Mouse (Mus musculus): ENCODE results near the gene Mdc1. TPM values are rescaled to one million over a fixed set of nuclear protein-coding genes. Genes with fewer than 3 reads are reported as not detected.

The Mdc1 gene
- polyA plus RNA-seq, 1 experiment from 2014 or later: 8.5 TPM

GRCm38 (mm10) chr17:35896781-35897643 lies 55.7 kb downstream of the Mdc1 start, which contains the start of gene 2310061I04Rik:
TSS of gene 2310061I04Rik (minus strand) at chr17:35897431.
- Histone ChIP-seq H3K4me2 (peak within 1 kb of the TSS; percentile 98), H3K4me1 (replicated peaks) (peaks cover 45% of the 10 kb centered on the region), H3K36me3 (replicated peaks) (peaks cover 26% of the 10 kb centered on the region), H3K9me3 (replicated peaks) (no peaks in the 10 kb centered on the region), H3K27ac (replicated peaks) (peak within 1 kb of the TSS; percentile 86), H3K27me3 (no peaks in the 10 kb centered on the region), H3K9ac (peak within 1 kb of the TSS; percentile 93), H3K4me3 (replicated peaks) (peak within 1 kb of the TSS; percentile 95)
- ATAC-seq (ENCODE audit: insufficient read depth): peak; percentile 88
- WGBS (ENCODE audit: insufficient replicate concordance): under 1% methylated on average over 86 of the region's 86 CpGs

DNA sequence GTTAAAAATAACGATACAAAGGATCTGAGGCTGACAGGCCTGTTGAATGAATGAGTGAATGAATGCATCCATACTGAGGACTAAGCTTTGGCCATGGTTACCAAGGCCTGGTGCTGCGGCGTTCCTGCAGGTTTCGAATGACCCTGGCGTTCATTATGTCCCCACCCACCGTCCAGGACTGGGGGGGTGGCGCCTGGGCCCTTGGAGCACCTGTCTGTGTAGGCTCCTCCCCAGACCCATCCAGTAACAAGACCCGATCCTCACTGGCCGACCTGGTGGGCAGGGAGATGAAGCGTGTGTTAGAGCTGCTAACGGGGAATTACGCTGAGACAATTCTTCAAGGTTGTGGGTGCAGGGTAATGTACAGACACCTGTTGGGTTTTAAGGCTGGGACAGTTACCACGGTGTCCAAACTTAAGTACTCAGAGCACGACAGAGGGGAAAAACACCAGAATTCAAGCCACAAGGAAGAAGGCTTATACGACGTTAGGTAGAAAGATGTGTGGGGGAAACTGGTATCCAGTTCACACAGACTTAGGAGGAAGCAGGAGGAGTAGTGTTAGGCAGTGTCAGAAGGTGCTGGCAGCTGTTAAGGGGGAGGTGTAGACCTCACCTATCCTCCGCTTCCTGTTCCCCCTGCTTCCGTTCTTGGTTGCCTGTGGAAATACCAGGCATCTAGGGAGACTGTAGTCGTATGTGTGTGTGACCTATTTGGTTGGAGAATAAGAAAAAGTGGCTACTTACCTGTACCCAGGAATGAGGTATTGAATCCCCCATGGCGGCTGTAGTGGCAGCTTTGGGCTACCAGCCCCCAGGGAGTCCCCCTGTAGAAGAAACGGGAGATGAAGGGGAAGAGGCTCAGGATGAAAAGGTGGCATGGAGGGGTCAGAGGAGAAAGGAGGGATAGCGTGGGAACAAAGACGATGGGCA lies 56.6 kb downstream of the Mdc1 start:
- H3K9me3 ChIP-seq (replicated peaks): no peaks in the 10 kb centered on the region
- H3K27ac ChIP-seq (replicated peaks): peak overlapping the region; percentile 86
- ATAC-seq (ENCODE audit: insufficient read depth): peak; percentile 48
- H3K36me3 ChIP-seq (replicated peaks): peaks cover 17% of the 10 kb centered on the region
- peak overlapping the region; percentile 93 for H3K9ac ChIP-seq
- WGBS (ENCODE audit: insufficient replicate concordance): 33% methylated on average over 23 of the region's 23 CpGs
- peaks cover 45% of the 10 kb centered on the region for H3K4me1 ChIP-seq (replicated peaks)
- peak overlapping the region; percentile 98 for H3K4me2 ChIP-seq
- H3K27me3 ChIP-seq: no peaks in the 10 kb centered on the region
- peak overlapping the region; percentile 95 for H3K4me3 ChIP-seq (replicated peaks)

DNA sequence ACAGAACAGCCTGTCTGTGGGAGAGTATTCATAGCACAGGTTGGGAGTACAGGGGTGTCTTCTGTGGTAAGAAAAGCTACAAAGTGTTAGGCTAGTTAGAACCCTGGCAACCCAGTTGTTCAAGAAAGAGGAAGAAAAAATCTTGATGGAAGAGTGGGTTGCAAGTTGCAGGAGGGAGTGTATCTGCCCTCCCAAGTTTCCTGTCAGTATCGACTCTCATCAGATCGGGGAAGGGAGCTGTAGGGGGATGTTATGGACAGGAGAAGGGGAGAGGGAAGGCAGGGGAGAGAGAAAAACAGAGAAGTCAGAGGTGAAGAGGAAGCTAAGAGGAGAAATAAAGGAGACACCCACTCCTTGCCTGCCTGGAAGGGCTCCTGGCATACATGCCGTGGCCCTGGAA lies 59.3 kb downstream of the Mdc1 start:
- Histone ChIP-seq H3K36me3 (replicated peaks) (peaks cover 10% of the 10 kb centered on the region; the same call in 1 of the 2 replicates), H3K4me2 (no peak overlapping the region), H3K27me3 (no peaks in the 10 kb centered on the region), H3K4me1 (replicated peaks) (peaks cover 50% of the 10 kb centered on the region), H3K9ac (no peak overlapping the region), H3K4me3 (replicated peaks) (no peak overlapping the region), H3K27ac (replicated peaks) (no peak overlapping the region; the same call in 1 of the 2 replicates), H3K9me3 (replicated peaks) (no peaks in the 10 kb centered on the region)
- WGBS (ENCODE audit: insufficient replicate concordance): 22% methylated on average over 3 of the region's 3 CpGs
- no peak for ATAC-seq (ENCODE audit: insufficient read depth)

- Histone ChIP-seq H3K9ac (no peak overlapping the region), H3K36me3 (replicated peaks) (peaks cover 29% of the 10 kb centered on the region), H3K4me2 (no peak overlapping the region), H3K4me3 (replicated peaks) (no peak overlapping the region), H3K4me1 (replicated peaks) (peaks cover 31% of the 10 kb centered on the region), H3K27ac (replicated peaks) (no peak overlapping the region), H3K9me3 (replicated peaks) (no peaks in the 10 kb centered on the region), H3K27me3 (no peaks in the 10 kb centered on the region)
- ATAC-seq (ENCODE audit: insufficient read depth): no peak
- WGBS (ENCODE audit: insufficient replicate concordance): 61% methylated on average over 9 of the region's 9 CpGs
These were observed 62.2 kb downstream of the Mdc1 start for GRCm38 (mm10) chr17:35903343-35903991.

DNA sequence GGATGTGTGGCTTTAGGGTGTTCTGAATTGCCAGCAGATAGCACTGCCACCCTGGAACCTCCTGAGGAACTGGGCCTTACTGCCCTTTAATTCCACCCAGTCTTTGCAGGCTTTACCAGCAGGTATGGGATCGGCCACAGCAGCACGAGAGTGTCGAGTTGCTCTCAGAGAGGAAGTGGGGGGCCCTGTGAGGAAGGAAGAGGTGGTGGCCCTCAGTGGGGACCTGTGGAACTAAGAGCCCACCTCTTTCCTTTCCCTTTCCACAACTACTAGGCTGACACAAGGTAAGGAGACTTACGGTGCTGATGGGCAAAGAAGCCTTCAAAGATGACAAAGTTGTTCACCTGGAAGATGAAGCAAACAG lies 62.7 kb downstream of the Mdc1 start:
- Histone ChIP-seq H3K4me1 (replicated peaks) (peaks cover 36% of the 10 kb centered on the region), H3K9me3 (replicated peaks) (no peaks in the 10 kb centered on the region), H3K27ac (replicated peaks) (0 out of 2 replicates have a peak overlapping the region, but pooled peaks have one; percentile 24), H3K4me3 (replicated peaks) (no peak overlapping the region), H3K9ac (no peak overlapping the region), H3K36me3 (replicated peaks) (peaks cover 29% of the 10 kb centered on the region), H3K4me2 (no peak overlapping the region), H3K27me3 (no peaks in the 10 kb centered on the region)
- 37% methylated on average over 4 of the region's 4 CpGs for WGBS (ENCODE audit: insufficient replicate concordance)
- no peak for ATAC-seq (ENCODE audit: insufficient read depth)

DNA sequence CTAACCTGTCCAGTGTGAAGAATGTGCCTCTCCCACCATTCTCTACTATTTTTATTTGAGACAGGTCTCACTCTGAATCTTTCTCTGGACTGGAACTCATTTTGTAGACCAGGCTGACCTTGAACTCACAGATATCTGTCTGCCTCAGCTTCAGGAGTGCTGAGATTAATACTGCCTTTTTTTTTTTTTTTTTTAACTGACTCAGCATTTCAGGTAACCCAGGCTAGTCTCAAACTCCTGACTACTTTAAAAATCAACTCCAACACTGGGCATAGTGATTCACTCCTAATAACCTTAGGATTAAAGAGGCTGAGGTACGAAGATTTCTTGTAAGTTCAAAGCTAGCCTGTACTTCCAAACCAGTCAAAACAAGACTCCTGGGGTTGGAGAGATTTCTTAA lies 64.3 kb downstream of the Mdc1 start:
- Histone ChIP-seq H3K9me3 (replicated peaks) (no peaks in the 10 kb centered on the region), H3K27ac (replicated peaks) (no peak overlapping the region), H3K27me3 (no peaks in the 10 kb centered on the region), H3K4me2 (no peak overlapping the region), H3K9ac (no peak overlapping the region), H3K4me1 (replicated peaks) (peaks cover 41% of the 10 kb centered on the region), H3K4me3 (replicated peaks) (no peak overlapping the region), H3K36me3 (replicated peaks) (peaks cover 29% of the 10 kb centered on the region)
- 77% methylated on average over 1 of the region's 1 CpGs for WGBS (ENCODE audit: insufficient replicate concordance)
- ATAC-seq (ENCODE audit: insufficient read depth): no peak

DNA sequence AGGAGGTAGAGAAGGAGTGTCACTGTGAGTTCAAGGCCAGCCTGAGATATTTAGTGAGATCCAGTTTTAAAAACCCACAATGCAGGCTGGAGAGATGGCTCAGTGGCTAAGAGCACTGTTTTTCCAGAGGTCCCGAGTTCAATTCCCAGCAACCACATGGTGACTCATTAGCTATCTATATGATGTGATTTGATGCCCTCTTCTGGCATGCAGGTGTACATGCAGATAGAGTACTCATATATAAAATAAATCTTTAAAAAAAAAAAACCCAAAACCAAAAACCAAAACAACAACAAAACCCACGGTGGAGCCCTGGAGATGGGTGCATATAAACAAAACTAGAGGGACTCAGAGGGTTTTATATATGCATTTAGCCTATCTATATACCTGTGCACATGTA lies 66.3 kb downstream of the Mdc1 start:
- ATAC-seq (ENCODE audit: insufficient read depth): no peak
- H3K4me1 ChIP-seq (replicated peaks): peaks cover 48% of the 10 kb centered on the region
- no peaks in the 10 kb centered on the region for H3K27me3 ChIP-seq
- H3K9me3 ChIP-seq (replicated peaks): no peaks in the 10 kb centered on the region
- no peak overlapping the region for H3K4me3 ChIP-seq (replicated peaks)
- H3K9ac ChIP-seq: no peak overlapping the region
- no peak overlapping the region for H3K4me2 ChIP-seq
- H3K36me3 ChIP-seq (replicated peaks): peaks cover 48% of the 10 kb centered on the region
- no peak overlapping the region for H3K27ac ChIP-seq (replicated peaks)
- 49% methylated on average over 2 of the region's 2 CpGs for WGBS (ENCODE audit: insufficient replicate concordance)

Small RNA genes lying within 50 kb of the gene (microRNA-seq; reads per million reads assigned to microRNA genes)
- 2.3 reads per million for gene Gm28033

Other genes with a start within 250 kb of the Mdc1 start
- not detected in 2 replicates for gene Sfta2, start 240.0 kb upstream of the Mdc1 start, polyA plus RNA-seq (2015; fragmentation: Nextera tagmentation; extraction: Ambion mirVana)
- not detected in 2 replicates for gene Gm9573, start 214.9 kb upstream of the Mdc1 start, polyA plus RNA-seq (2015; fragmentation: Nextera tagmentation; extraction: Ambion mirVana)
- gene Mucl3, start 197.8 kb upstream of the Mdc1 start, polyA plus RNA-seq (2015; fragmentation: Nextera tagmentation; extraction: Ambion mirVana): 0.03 and 0.05 TPM in 2 replicates
- gene Vars2, start 173.9 kb upstream of the Mdc1 start, polyA plus RNA-seq (2015; fragmentation: Nextera tagmentation; extraction: Ambion mirVana): 6.1 and 6.5 TPM in 2 replicates
- gene Gtf2h4, start 167.8 kb upstream of the Mdc1 start, polyA plus RNA-seq (2015; fragmentation: Nextera tagmentation; extraction: Ambion mirVana): 21.7 and 25.5 TPM in 2 replicates
- 2.6 and 3.4 TPM in 2 replicates for gene Ddr1, start 136.9 kb upstream of the Mdc1 start, polyA plus RNA-seq (2015; fragmentation: Nextera tagmentation; extraction: Ambion mirVana)
- 22.9 and 23.7 TPM in 2 replicates for gene Ier3, start 19.8 kb upstream of the Mdc1 start, polyA plus RNA-seq (2015; fragmentation: Nextera tagmentation; extraction: Ambion mirVana)
- gene Flot1, start 18.3 kb upstream of the Mdc1 start, polyA plus RNA-seq (2015; fragmentation: Nextera tagmentation; extraction: Ambion mirVana): 33.7 and 42.4 TPM in 2 replicates
- 379 and 391 TPM in 2 replicates for gene Tubb5, start 3.2 kb upstream of the Mdc1 start, polyA plus RNA-seq (2015; fragmentation: Nextera tagmentation; extraction: Ambion mirVana)
- 22.0 and 22.5 TPM in 2 replicates for gene Nrm, start 19.8 kb downstream of the Mdc1 start, polyA plus RNA-seq (2015; fragmentation: Nextera tagmentation; extraction: Ambion mirVana)
- 12.4 and 12.8 TPM in 2 replicates for gene Ppp1r18, start 24.1 kb downstream of the Mdc1 start, polyA plus RNA-seq (2015; fragmentation: Nextera tagmentation; extraction: Ambion mirVana)
- gene Dhx16, start 38.3 kb downstream of the Mdc1 start, polyA plus RNA-seq (2015; fragmentation: Nextera tagmentation; extraction: Ambion mirVana): 31.1 and 37.0 TPM in 2 replicates
- 8.5 and 9.7 TPM in 2 replicates for gene 2310061I04Rik, start 55.9 kb downstream of the Mdc1 start, polyA plus RNA-seq (2015; fragmentation: Nextera tagmentation; extraction: Ambion mirVana)
- 7.3 and 8.0 TPM in 2 replicates for gene Atat1, start 68.6 kb downstream of the Mdc1 start, polyA plus RNA-seq (2015; fragmentation: Nextera tagmentation; extraction: Ambion mirVana)
- gene Mrps18b, start 74.9 kb downstream of the Mdc1 start, polyA plus RNA-seq (2015; fragmentation: Nextera tagmentation; extraction: Ambion mirVana): 68.7 and 71.1 TPM in 2 replicates
- 20.9 and 22.3 TPM in 2 replicates for gene Ppp1r10, start 74.9 kb downstream of the Mdc1 start, polyA plus RNA-seq (2015; fragmentation: Nextera tagmentation; extraction: Ambion mirVana)
- 37.4 and 47.0 TPM in 2 replicates for gene Abcf1, start 128.2 kb downstream of the Mdc1 start, polyA plus RNA-seq (2015; fragmentation: Nextera tagmentation; extraction: Ambion mirVana)
- gene Gnl1, start 138.3 kb downstream of the Mdc1 start, polyA plus RNA-seq (2015; fragmentation: Nextera tagmentation; extraction: Ambion mirVana): 9.3 and 10.8 TPM in 2 replicates
- 5.5 and 6.8 TPM in 2 replicates for gene Prr3, start 138.7 kb downstream of the Mdc1 start, polyA plus RNA-seq (2015; fragmentation: Nextera tagmentation; extraction: Ambion mirVana)
- 8.2 and 9.2 TPM in 2 replicates for gene H2-T24, start 179.0 kb downstream of the Mdc1 start, polyA plus RNA-seq (2015; fragmentation: Nextera tagmentation; extraction: Ambion mirVana)
- 52.8 and 65.8 TPM in 2 replicates for gene H2-T23, start 191.3 kb downstream of the Mdc1 start, polyA plus RNA-seq (2015; fragmentation: Nextera tagmentation; extraction: Ambion mirVana)
- gene H2-T22, start 201.2 kb downstream of the Mdc1 start, polyA plus RNA-seq (2015; fragmentation: Nextera tagmentation; extraction: Ambion mirVana): 11.9 and 13.2 TPM in 2 replicates
- not detected in 2 replicates for gene Gm6034, start 201.4 kb downstream of the Mdc1 start, polyA plus RNA-seq (2015; fragmentation: Nextera tagmentation; extraction: Ambion mirVana)
- gene Gm11127, start 216.9 kb downstream of the Mdc1 start, polyA plus RNA-seq (2015; fragmentation: Nextera tagmentation; extraction: Ambion mirVana): not detected in 2 replicates